Mouse (Mus musculus) right cerebral cortex, postnatal 36 days (tissue): ENCODE measurements around the gene Icmt.

Experiments
- DNase-seq, 2 experiments: peaks; one replicate each; pipeline ENCODE4 v3.0.0; 2022; ENCODE audit warnings: low spot score in 2 of 2, mixed read lengths in 1 of 2

Icmt gene

DNA sequence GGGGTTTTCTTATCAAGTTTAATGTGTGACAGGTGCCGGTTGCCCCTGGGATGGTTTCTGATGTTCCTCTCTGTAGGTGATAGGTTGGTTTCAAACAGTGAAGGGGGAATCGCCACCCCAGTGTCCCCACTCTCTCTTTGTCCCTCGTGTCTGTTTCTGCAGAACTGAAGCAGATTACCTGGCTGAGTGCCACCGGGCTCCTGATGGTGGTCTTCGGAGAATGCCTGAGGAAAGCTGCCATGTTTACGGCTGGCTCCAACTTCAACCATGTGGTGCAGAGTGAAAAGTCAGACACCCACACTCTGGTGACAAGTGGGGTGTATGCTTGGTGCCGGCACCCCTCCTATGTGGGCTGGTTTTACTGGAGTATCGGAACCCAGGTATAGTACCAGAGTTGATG is 3.3 kb downstream of the Icmt start:
- DNase-seq = no peak

GRCm38 (mm10) chr4:152302012-152302411 is 5.0 kb downstream of the Icmt start:
- DNase-seq = no peak

DNA sequence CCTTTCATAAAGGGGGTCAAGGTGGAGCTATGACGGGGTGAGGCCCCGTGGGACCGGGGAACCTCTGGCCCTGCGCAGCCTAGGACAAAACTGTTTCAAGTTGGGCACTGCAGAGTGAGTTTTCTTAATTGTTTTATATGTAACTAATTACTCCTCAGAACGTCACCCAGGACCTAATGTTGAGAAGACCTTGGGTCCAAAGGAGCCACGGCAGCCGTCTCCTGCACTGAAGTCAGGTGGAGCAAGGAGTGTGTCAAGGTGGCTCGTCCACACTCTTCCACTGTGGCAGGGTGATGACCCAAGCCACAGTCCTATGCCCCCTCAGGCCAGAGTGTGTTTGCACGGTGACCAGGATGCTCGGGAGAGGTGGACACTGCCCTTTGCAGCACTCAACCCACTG is 6.1 kb downstream of the Icmt start:
- no peak for DNase-seq

DNA sequence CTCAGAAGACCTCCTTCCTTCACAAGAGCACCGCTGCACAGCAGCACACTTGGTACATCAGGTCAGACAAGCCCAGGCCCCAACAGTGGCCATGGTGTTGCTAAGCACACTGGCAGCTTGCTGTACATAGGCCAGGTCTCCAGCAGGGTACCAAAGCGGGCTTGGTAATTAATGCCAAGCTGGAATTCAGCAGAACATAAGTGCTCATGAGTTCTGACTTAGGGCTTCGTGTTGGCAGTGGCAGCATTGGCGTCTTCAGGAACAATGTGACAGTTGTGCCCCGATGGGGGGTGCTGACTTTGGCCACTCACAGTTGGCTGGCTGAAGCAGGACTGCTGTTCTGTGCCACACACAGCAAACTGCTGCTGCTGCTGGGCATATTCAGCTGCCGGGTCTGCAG is 7.7 kb downstream of the Icmt start:
- no peak for DNase-seq

- DNase-seq = no peak
Measured at GRCm38 (mm10) chr4:152305991-152306390, 9.0 kb downstream of the Icmt start.

- no peak for DNase-seq
Measured at GRCm38 (mm10) chr4:152307542-152307941, 10.5 kb downstream of the Icmt start.

DNA sequence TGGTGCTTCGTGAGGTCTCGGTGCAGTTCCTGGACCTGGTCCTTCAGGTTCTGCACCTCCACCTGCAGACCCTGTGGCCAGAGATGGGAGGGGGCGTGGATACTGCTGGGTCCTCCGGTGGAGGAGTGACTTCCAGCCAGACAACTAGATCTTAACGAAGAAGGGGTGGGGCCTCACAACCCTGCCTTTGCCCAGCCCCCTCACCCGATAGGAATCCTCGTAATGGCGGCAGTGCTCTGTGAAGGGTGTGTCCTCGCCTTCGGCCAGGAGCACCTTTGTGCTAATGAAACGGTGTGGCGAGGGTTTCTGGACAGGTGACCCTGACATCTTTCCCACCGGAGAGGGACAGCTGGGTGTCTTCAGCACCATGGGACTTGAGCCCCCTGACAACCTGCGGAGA is 15.2 kb downstream of the Icmt start:
- DNase-seq = no peak

GRCm38 (mm10) chr4:152313211-152313632 is 16.2 kb downstream of the Icmt start:
- peak in 1 of 2 experiments; percentile 20 for DNase-seq

DNA sequence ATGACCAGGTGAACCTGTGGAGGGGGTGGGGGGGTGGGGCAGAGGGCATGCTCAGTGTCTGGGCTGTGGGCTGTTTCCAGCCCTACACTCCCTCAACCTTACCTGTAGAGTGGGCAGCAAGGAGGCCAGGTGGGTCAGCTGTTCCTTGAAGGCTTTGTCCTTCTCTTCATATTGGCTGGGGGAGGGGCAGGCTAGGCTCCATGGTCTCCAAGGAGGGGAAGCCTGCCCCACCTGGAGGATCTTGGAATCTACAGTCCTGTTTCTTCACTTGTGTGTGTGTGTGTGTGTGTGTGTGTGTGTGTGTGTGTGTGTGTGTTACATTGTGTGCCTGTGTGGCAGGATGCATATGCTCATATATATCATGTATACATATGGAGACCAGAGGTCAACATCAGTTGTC is 16.9 kb downstream of the Icmt start:
- no peak for DNase-seq

DNA sequence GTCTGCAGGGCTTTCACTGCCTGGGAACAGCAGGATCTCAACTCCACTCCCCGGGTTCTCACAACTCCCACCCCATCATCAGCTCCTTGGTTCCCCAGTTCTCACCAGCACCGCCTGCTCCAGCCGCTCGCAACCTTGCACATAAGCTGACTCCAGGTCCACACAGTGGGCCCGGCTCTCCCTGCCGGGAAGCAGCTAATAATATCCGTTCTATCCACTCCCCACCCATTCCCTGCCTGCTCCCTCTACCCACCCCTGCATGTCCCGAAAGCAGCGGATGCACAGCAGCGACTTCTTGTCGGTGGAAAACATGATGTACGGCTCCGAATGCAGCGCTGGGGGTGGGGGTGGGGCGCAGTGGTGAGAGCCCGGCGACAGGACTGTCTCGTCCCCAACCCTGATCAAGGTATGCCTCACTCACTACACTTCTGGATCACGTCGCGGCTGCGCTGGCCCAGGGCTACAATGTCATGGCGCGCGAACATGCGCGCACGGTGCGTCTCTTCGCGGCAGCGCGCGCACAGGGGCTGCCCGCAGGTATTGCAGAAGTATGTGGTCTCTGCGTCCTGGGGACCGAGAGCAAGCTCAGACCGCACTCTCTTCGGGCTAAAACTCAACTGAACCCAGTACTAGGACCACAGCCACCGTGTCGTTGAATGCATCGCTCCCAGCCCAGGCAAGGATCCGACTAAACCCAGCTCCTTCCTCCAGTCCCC is 18.6 kb downstream of the Icmt start:
- DNase-seq = no peak

GRCm38 (mm10) chr4:152317631-152318033 is 20.6 kb downstream of the Icmt start:
- DNase-seq = no peak

DNA sequence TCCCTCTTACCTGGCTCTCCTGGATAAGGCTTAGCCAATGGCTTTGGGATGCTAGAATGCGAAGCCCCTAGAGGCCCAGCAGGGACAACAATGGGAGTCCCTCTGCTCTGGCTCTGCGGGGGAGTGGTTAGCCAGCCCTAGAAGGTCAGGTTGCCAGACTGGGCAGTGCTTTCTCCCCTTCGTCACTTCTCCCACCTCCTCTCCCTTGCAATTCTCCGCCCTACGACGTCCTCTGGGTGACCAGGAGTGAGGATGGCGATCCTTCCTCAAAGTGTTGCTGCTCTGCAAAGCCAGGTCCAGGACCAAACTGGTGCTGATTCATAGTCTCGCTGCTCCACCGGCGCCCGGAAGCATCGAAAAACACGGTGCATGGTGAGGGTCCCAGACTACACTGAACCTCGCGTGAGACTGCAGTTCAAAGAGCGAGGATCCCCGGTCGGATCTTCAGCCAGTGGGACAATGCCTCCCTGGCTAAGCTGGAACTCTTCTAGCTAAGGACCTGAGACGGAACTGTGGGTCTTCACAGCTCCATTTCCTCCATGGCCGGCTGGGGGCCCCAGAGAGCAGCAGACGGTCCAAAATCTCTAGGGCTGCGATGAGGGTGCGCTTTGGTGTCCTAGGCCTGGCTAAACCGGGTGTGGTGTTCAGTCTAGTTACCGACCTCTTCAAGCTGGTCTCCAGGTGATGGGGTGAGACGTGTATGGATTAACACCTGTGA is 21.6 kb downstream of the Icmt start, which contains the start of gene Rnf207:
Gene Rnf207 (minus strand): TSS at position 477 of the 718 bp plus-strand sequence.
- DNase-seq = no peak

GRCm38 (mm10) chr4:152321464-152321863 is 24.4 kb downstream of the Icmt start:
- no peak for DNase-seq

- DNase-seq = no peak
Measured at GRCm38 (mm10) chr4:152324641-152325562, 27.9 kb downstream of the Icmt start.

- DNase-seq = peak; percentile 94 to 95
Measured at GRCm38 (mm10) chr4:152325574-152326411, 28.8 kb downstream of the Icmt start, which contains the start of gene Rpl22. TSS of gene Rpl22 (plus strand) at chr4:152325742.

GRCm38 (mm10) chr4:152326543-152326942 is 29.5 kb downstream of the Icmt start:
- DNase-seq = no peak

DNA sequence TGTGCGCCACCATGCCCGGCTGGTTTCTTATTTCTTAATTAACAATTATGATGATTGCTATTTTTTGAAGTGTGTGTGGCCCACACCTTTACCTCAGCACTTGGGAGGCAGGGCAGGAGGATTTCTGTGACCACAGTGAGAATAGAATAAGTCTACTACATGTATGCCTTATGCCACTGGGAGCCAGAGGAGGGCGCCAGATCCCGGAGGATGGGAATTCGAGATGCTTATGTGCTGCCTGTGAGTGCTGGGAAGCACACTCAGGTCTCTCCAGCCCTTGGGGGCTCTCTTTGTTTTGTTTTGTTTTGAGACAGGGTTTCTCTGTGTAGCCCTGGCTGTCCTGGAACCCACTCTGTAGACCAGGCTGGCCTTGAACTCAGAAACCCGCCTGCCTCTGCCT is 31.7 kb downstream of the Icmt start:
- no peak for DNase-seq

DNA sequence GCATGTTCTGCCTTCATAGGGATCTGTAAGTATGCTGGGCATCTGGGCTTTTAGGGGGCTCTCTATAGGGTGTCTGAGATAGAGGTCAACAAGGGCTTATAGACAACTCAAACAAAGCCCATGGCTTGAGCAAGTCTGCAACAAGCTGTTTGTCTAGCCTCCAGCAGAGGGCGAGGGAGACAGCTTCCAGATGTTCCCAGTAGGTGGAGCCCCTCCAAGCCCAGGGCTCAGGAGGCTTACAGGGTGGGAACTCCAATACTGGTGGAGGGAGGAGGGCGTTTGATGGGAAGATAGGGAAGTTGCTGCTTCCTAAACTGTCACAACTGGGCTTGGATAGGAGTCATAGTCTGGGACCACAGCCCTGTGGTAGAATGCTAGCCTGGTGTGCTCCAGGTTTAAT is 35.9 kb downstream of the Icmt start:
- no peak for DNase-seq

DNA sequence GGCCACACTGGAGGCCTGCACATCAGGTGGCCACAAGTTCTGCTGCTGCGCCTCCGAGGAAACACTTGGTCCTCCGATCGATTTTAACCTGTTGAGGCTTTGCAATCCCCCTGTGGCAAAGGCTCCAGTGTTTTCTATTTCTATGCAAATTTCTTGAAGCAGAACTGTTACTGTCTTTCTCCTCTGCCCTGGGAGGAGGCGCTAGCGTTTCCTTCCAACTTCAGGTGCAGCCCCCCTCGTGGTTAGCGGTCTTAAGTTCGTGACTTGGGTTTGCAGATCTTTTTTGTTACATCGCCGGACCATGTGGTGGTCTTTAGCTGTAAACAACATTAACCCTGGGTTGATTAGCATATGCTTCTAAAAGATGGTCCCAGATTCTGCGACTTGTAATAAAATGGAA is 36.6 kb downstream of the Icmt start:
- DNase-seq = no peak

- no peak for DNase-seq
Measured at GRCm38 (mm10) chr4:152337772-152338171, 40.7 kb downstream of the Icmt start.
